Mouse (Mus musculus): ENCODE data around the gene Ttc27.

GRCm38 (mm10) chr17:74866565-74867507 lies 149.3 kb downstream of the Ttc27 start:
- TF ChIP-seq POLR2A (IDR thresholded peaks at IDR 0.05; ENCODE audit: low read depth, low read length) (no peak), CTCF (IDR thresholded peaks at IDR 0.05; ENCODE audit: extremely low read depth, insufficient read length, insufficient replicate concordance, low read depth, low read length) (no peak)

Data from small intestine, adult 2 months (tissue).